Mouse (Mus musculus) heart, embryonic 14.5 days (tissue): ENCODE results near the gene Wt1. TPM values are rescaled to one million over a fixed set of nuclear protein-coding genes. Genes with fewer than 3 reads are reported as not detected.

Experiments used
- ATAC-seq: fragments of 200-750 bp; cut with Nextera tagmentation; 2 replicates; pipeline ENCODE4 v1.8.0; 2017; ENCODE audit warnings: low read depth, moderate TSS enrichment; ENCODE audit not compliant: insufficient number of reproducible peaks, insufficient read depth, low FRiP score
- H3K27ac ChIP-seq, 2 experiments: fragments of 200-500 bp in 1 of 2; fragments of 300-500 bp in 1 of 2; sonication (generic) in 1 of 2; replicated peaks in 1 of 2; 2 replicates each; pipeline ENCODE4 v1.5.1; 2012 to 2014; ENCODE audit warnings: low read depth in 2 of 2, low read length in 2 of 2, control low read depth in 1 of 2, mild to moderate bottlenecking in 1 of 2, mixed read lengths in 1 of 2; ENCODE audit not compliant: control insufficient read depth in 1 of 2, insufficient read depth in 1 of 2
- H3K27me3 ChIP-seq: fragments of 300-500 bp; sonication (generic); 2 replicates; pipeline ENCODE4 v1.6.1; 2014; ENCODE audit warnings: mild to moderate bottlenecking, low read length, control low read depth; ENCODE audit not compliant: control insufficient read depth, insufficient read depth
- H3K36me3 ChIP-seq: fragments of 300-500 bp; sonication (generic); 2 replicates; pipeline ENCODE4 v1.6.1; 2014; ENCODE audit warnings: mild to moderate bottlenecking, control low read depth, low read length, mixed read lengths; ENCODE audit not compliant: control insufficient read depth, insufficient read depth
- H3K4me1 ChIP-seq, 2 experiments: fragments of 200-500 bp in 1 of 2; fragments of 300-500 bp in 1 of 2; sonication (generic) in 1 of 2; 2 replicates each; pipeline ENCODE4 v1.6.1; 2012 to 2014; ENCODE audit warnings: low read length in 2 of 2, control low read depth in 1 of 2, mixed read lengths in 1 of 2; ENCODE audit not compliant: control insufficient read depth in 2 of 2, insufficient read depth in 2 of 2
- H3K4me2 ChIP-seq: fragments of 300-500 bp; sonication (generic); 2 replicates; pipeline ENCODE4 v1.6.1; 2014; ENCODE audit warnings: mild to moderate bottlenecking, low read length
- H3K4me3 ChIP-seq, 2 experiments: fragments of 200-500 bp in 1 of 2; fragments of 300-500 bp in 1 of 2; sonication (generic) in 1 of 2; 2 replicates each; pipeline ENCODE4 v1.5.1; 2012 to 2014; ENCODE audit warnings: low read length in 2 of 2, mild to moderate bottlenecking in 2 of 2, control low read depth in 1 of 2, low read depth in 1 of 2, moderate library complexity in 1 of 2; ENCODE audit not compliant: control insufficient read depth in 1 of 2, insufficient read depth in 1 of 2
- H3K9ac ChIP-seq: fragments of 300-500 bp; sonication (generic); 2 replicates; pipeline ENCODE4 v1.6.1; 2014; ENCODE audit warnings: mild to moderate bottlenecking, low read length
- H3K9me3 ChIP-seq: fragments of 300-500 bp; sonication (generic); 2 replicates; pipeline ENCODE4 v1.6.1; 2016; ENCODE audit warnings: low read length, control low read depth; ENCODE audit not compliant: control insufficient read depth
- WGBS: fragments of 180-500 bp; shearing (Covaris S2); extraction: QIAGEN DNeasy Blood & Tissue Kit; methylation state at CpG from one replicate; pipeline ENCODE4 v1.1.7; 2014; 5-methylcytosine and 5-hydroxymethylcytosine counted together
- polyA plus RNA-seq: library from polyadenylated mRNA; unstranded; fragments of >200 nt; fragmentation: Nextera tagmentation; extraction: Ambion mirVana; gene quantifications from 2 replicates; pipeline ENCODE4 v1.2.1, GENCODE M21; 2014

The Wt1 gene
- polyA plus RNA-seq, 1 experiment from 2014 or later, result 23.6 TPM

GRCm38 (mm10) chr2:105089581-105090508, 36.5 kb upstream of the Wt1 start:
- Histone ChIP-seq H3K27me3 (no peaks in the 10 kb centered on the region), H3K4me3 (no peak overlapping the region), H3K9me3 (no peaks in the 10 kb centered on the region), H3K36me3 (no peaks in the 10 kb centered on the region), H3K4me2 (no peak overlapping the region), H3K9ac (no peak overlapping the region), H3K4me1 (peaks cover 13 to 15% of the 10 kb centered on the region in 2 experiments), H3K27ac (no peak overlapping the region)
- WGBS, result 37% methylated on average over 7 of the region's 7 CpGs
- no peak for ATAC-seq

DNA sequence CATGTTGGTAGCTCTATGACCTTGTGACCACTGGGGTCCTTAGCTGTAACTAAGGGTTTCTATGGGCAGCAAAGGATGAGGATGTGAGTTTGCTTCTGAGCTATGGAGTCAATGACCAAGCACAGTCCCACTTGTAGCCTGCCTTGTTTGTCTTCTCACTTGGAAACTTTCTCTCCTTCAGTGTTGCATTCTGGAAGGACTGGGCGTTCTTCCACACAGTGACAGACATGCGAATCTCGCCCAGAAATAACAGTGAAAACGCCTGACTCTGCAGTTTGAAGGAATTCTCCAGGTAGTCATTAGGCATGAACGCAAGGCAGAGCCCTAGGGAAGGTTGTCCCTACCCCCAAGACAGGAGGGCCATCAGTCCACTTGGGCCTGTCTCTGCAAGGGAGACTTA, 35.3 kb upstream of the Wt1 start:
- 67% methylated on average over 5 of the region's 5 CpGs for WGBS
- no peaks in the 10 kb centered on the region for H3K36me3 ChIP-seq
- no peak for ATAC-seq
- H3K27ac ChIP-seq, result no peak overlapping the region
- H3K4me3 ChIP-seq, result no peak overlapping the region
- no peak overlapping the region for H3K9ac ChIP-seq
- peaks cover 13 to 15% of the 10 kb centered on the region in 2 experiments for H3K4me1 ChIP-seq
- no peaks in the 10 kb centered on the region for H3K9me3 ChIP-seq
- no peaks in the 10 kb centered on the region for H3K27me3 ChIP-seq
- H3K4me2 ChIP-seq, result no peak overlapping the region

DNA sequence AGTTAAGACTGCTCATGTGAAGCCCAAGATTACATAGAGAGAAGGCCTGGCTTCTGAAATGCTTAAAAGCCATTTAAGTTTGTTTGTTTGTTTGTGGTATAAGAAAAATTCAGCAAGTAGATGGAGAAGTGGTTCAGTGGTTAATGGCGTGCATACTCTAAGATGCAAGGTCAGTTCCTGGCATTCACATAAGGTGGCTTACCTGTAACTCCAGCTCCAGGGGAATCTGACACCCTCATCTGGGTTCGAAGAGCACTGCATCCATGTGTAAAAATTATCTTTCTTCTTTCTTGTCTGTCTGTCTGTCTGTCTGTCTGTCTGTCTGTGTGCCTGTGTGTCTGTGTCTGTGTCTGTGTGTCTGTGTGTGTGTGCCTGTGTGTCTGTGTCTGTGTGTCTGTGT, 34.6 kb upstream of the Wt1 start, which contains the start of gene Gm11060:
Gene Gm11060 (plus strand): TSS at position 301 of the 400 bp plus-strand sequence.
- Histone ChIP-seq H3K27ac (no peak within 1 kb of the TSS), H3K4me2 (no peak within 1 kb of the TSS), H3K4me3 (no peak within 1 kb of the TSS), H3K4me1 (peaks cover 13 to 15% of the 10 kb centered on the region in 2 experiments), H3K27me3 (no peaks in the 10 kb centered on the region), H3K9me3 (no peaks in the 10 kb centered on the region), H3K9ac (no peak within 1 kb of the TSS), H3K36me3 (no peaks in the 10 kb centered on the region)
- ATAC-seq, result no peak
- 76% methylated on average over 2 of the region's 2 CpGs for WGBS

- H3K4me3 ChIP-seq, result no peak overlapping the region
- H3K4me1 ChIP-seq, result peaks cover 3 to 4% of the 10 kb centered on the region in 2 experiments; a peak in 1 of 4 replicates
- no peak overlapping the region for H3K4me2 ChIP-seq
- 86% methylated on average over 22 of the region's 22 CpGs for WGBS
- no peaks in the 10 kb centered on the region for H3K36me3 ChIP-seq
- ATAC-seq, result no peak
- H3K27me3 ChIP-seq, result no peaks in the 10 kb centered on the region
- no peak overlapping the region for H3K27ac ChIP-seq
- H3K9ac ChIP-seq, result no peak overlapping the region
- H3K9me3 ChIP-seq, result no peaks in the 10 kb centered on the region
Measured at GRCm38 (mm10) chr2:105097294-105097953, 28.9 kb upstream of the Wt1 start.

- peaks cover 3 to 4% of the 10 kb centered on the region in 2 experiments; a peak in 1 of 4 replicates for H3K4me1 ChIP-seq
- H3K9ac ChIP-seq, result no peak overlapping the region
- no peak overlapping the region for H3K4me3 ChIP-seq
- H3K4me2 ChIP-seq, result no peak overlapping the region
- no peak overlapping the region for H3K27ac ChIP-seq
- H3K36me3 ChIP-seq, result no peaks in the 10 kb centered on the region
- H3K27me3 ChIP-seq, result no peaks in the 10 kb centered on the region
- WGBS, result 67% methylated on average over 7 of the region's 7 CpGs
- no peak for ATAC-seq
- no peaks in the 10 kb centered on the region for H3K9me3 ChIP-seq
Measured at GRCm38 (mm10) chr2:105099410-105099809, 26.9 kb upstream of the Wt1 start.

GRCm38 (mm10) chr2:105100541-105100940, 25.8 kb upstream of the Wt1 start:
- no peaks in the 10 kb centered on the region for H3K9me3 ChIP-seq
- H3K4me2 ChIP-seq, result no peak overlapping the region
- 50% methylated on average over 7 of the region's 7 CpGs for WGBS
- H3K27ac ChIP-seq, result no peak overlapping the region
- no peak for ATAC-seq
- no peaks in the 10 kb centered on the region for H3K27me3 ChIP-seq
- no peaks in the 10 kb centered on the region for H3K36me3 ChIP-seq
- no peak overlapping the region for H3K4me3 ChIP-seq
- peaks cover 3 to 4% of the 10 kb centered on the region in 2 experiments; a peak in 1 of 4 replicates for H3K4me1 ChIP-seq
- H3K9ac ChIP-seq, result no peak overlapping the region

DNA sequence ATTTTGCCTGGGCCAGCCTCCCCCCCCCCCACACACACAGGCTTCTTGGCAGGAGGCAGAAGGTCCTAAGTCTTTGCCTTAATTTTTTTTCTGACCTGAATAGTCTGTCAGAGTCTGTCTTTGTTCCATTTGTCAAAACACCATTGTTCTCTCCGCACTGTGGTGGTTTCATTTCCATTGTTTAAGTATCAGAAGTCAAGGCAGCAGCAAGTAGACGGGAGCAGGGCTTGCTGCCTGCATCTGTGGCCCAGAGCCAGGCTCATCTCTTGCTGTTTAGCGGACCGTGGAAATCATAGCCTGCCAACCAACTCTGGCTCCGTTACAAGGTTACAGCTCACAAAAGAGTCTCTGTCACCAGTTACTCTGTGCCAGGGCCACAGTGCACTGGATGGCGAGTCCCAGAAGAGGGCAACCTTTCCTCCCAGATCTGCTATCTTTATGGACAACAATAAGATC, 17.6 kb upstream of the Wt1 start:
- Histone ChIP-seq H3K4me3 (no peak overlapping the region), H3K4me1 (peaks cover 0 to 3% of the 10 kb centered on the region in 2 experiments; a peak in 2 of 4 replicates), H3K4me2 (0 out of 2 replicates have a peak overlapping the region, but pooled peaks have one; percentile 5), H3K9ac (no peak overlapping the region), H3K36me3 (no peaks in the 10 kb centered on the region), H3K9me3 (no peaks in the 10 kb centered on the region), H3K27ac (no peak overlapping the region), H3K27me3 (peaks cover 9% of the 10 kb centered on the region)
- peak; percentile 64 for ATAC-seq
- WGBS, result 18% methylated on average over 6 of the region's 6 CpGs
